Comparison of ENCODE assay signal across 11 mouse cellular contexts in genomic region chr3:89857353-89857752, GRCm38 (mm10). TPM values are rescaled to one million over a fixed set of nuclear protein-coding genes. Genes with fewer than 3 reads are reported as not detected.
DNase-seq lines count a peak whose midpoint lies in the region; ATAC-seq and TF ChIP-seq lines count a peak whose summit lies in the region.
"Had no signal": no experiment of that assay in that cellular context is flagged by ENCODE, and none has a peak within 500 bp of the region (broad histone marks: within the 10 kb centered on the region; RNA-seq: fewer than 3 reads in every experiment).

No protein-coding gene starts in this region.

- intact Hi-C loops in heart, adult 2 months (cut with DNase I): loop anchor here (5.0 kb wide), 2 partner anchors 345 to 540 kb away; no protein-coding TSS in a partner anchor
- intact Hi-C loops in heart, postnatal 36 days (cut with DNase I): loop anchor here (5.0 to 10.0 kb wide), 2 partner anchors 145 to 343 kb away; no protein-coding TSS in a partner anchor

- H3K27ac ChIP-seq in heart, adult 2 months: no peak overlapping the region
- H3K27ac ChIP-seq in neural tube, embryonic 11.5 days (ENCODE audit: low read depth, low read length): no peak overlapping the region
- no peak overlapping the region for H3K27ac ChIP-seq in neural tube, embryonic 15.5 days (replicated peaks)
- H3K27ac ChIP-seq in bone marrow macrophage, adult 2 months (ENCODE audit: insufficient read depth, low read depth, low read length): no peak overlapping the region
- H3K27ac ChIP-seq: forebrain, embryonic 12.5 days; liver, embryonic 15.5 days had no signal

- no peak for ATAC-seq in neural tube, embryonic 11.5 days (ENCODE audit: insufficient read depth, low FRiP score, low TSS enrichment)
- ATAC-seq in neural tube, embryonic 15.5 days (ENCODE audit: low FRiP score): no peak

- H3K9ac ChIP-seq in heart, adult 2 months (ENCODE audit: low read depth, low read length): no peak overlapping the region
- H3K9ac ChIP-seq in neural tube, embryonic 11.5 days (ENCODE audit: low read length): no peak overlapping the region
- no peak overlapping the region for H3K9ac ChIP-seq in neural tube, embryonic 15.5 days (replicated peaks)
- H3K9ac ChIP-seq: forebrain, embryonic 12.5 days; heart, embryonic 12.5 days; liver, embryonic 15.5 days had no signal

- no peak overlapping the region for H3K4me2 ChIP-seq in neural tube, embryonic 11.5 days (ENCODE audit: low read depth)
- H3K4me2 ChIP-seq in neural tube, embryonic 15.5 days: no peak overlapping the region
- H3K4me2 ChIP-seq: forebrain, embryonic 12.5 days; heart, embryonic 12.5 days; liver, embryonic 15.5 days had no signal

- peak; percentile 66 for TF ChIP-seq CTCF in heart, adult 2 months (IDR thresholded peaks at IDR 0.05)
- TF ChIP-seq CTCF in bone marrow macrophage, adult 2 months (IDR thresholded peaks at IDR 0.05; ENCODE audit: low read depth, low read length): peak; percentile 68

- no peak for TF ChIP-seq EP300 in heart, adult 2 months (IDR thresholded peaks at IDR 0.05; ENCODE audit: insufficient read depth, low read depth, low read length)

- H3K79me2 ChIP-seq in heart, adult 2 months (replicated peaks; ENCODE audit: control insufficient read depth, insufficient read depth, low read length): no peaks in the 10 kb centered on the region

- no peak for DNase-seq in heart, adult 2 months
- no peak for DNase-seq in heart, postnatal 36 days
- peak; percentile 19 for DNase-seq in neural tube, embryonic 11.5 days (ENCODE audit: low spot score)
- DNase-seq in splenic B cell, adult 2 months (ENCODE audit: low read depth, low spot score): peak; percentile 55
- DNase-seq in layer of hippocampus, postnatal 14 days (ENCODE audit: low spot score in 2 of 2): no peak
- no peak for DNase-seq in spleen, adult 18-20 months

- peaks cover 24% of the 10 kb centered on the region for H3K4me1 ChIP-seq in heart, adult 2 months (ENCODE audit: control insufficient read depth, insufficient read depth, low read length)
- H3K4me1 ChIP-seq in neural tube, embryonic 11.5 days (ENCODE audit: control insufficient read depth, insufficient read depth, low read length): peaks cover 4% of the 10 kb centered on the region; the same call in 1 of the 2 replicates
- H3K4me1 ChIP-seq in neural tube, embryonic 15.5 days: peaks cover 6% of the 10 kb centered on the region; the same call in 1 of the 2 replicates
- H3K4me1 ChIP-seq in bone marrow macrophage, adult 2 months (ENCODE audit: control insufficient read depth, insufficient read depth, low read length): peaks cover 40% of the 10 kb centered on the region

- no peaks in the 10 kb centered on the region for H3K27me3 ChIP-seq in heart, adult 2 months (ENCODE audit: control insufficient read depth, insufficient read depth, low read length)
- no peaks in the 10 kb centered on the region for H3K27me3 ChIP-seq in neural tube, embryonic 11.5 days (ENCODE audit: control insufficient read depth, insufficient read depth, low read length)
- 0 out of 2 replicates have a peak, but pooled peaks cover 3% of the 10 kb centered on the region for H3K27me3 ChIP-seq in neural tube, embryonic 15.5 days (replicated peaks)
- H3K27me3 ChIP-seq in splenic B cell, adult 2 months (ENCODE audit: control insufficient read depth, insufficient read depth, low read length, poor library complexity, severe bottlenecking): no peaks in the 10 kb centered on the region
- H3K27me3 ChIP-seq: forebrain, embryonic 12.5 days; heart, embryonic 12.5 days had no signal

- H3K4me3 ChIP-seq in heart, adult 2 months: no peak overlapping the region
- no peak overlapping the region for H3K4me3 ChIP-seq in neural tube, embryonic 11.5 days (ENCODE audit: low read depth, low read length)
- no peak overlapping the region for H3K4me3 ChIP-seq in neural tube, embryonic 15.5 days (replicated peaks)
- H3K4me3 ChIP-seq in bone marrow macrophage, adult 2 months (ENCODE audit: insufficient read depth, low read length): no peak overlapping the region
- H3K4me3 ChIP-seq: forebrain, embryonic 12.5 days; heart, embryonic 12.5 days; liver, embryonic 15.5 days had no signal

- 91% methylated on average over 3 of the region's 3 CpGs for WGBS in heart, adult 2 months
- 79% methylated on average over 3 of the region's 3 CpGs for WGBS in neural tube, embryonic 11.5 days
- 94% methylated on average over 3 of the region's 3 CpGs for WGBS in neural tube, embryonic 15.5 days

- no peaks in the 10 kb centered on the region for H3K9me3 ChIP-seq in neural tube, embryonic 11.5 days (ENCODE audit: control insufficient read depth, low read length)
- H3K9me3 ChIP-seq in neural tube, embryonic 15.5 days (replicated peaks): no peaks in the 10 kb centered on the region
- H3K9me3 ChIP-seq: liver, embryonic 15.5 days had no signal

- no peak for TF ChIP-seq POLR2A in heart, adult 2 months (IDR thresholded peaks at IDR 0.05; ENCODE audit: insufficient read depth, low read depth, low read length)
- no peak for TF ChIP-seq POLR2A in bone marrow macrophage, adult 2 months (IDR thresholded peaks at IDR 0.05; ENCODE audit: borderline replicate concordance, low read depth, low read length)

- H3K36me3 ChIP-seq in heart, adult 2 months (ENCODE audit: control insufficient read depth, insufficient read depth, low read length): peaks cover 22% of the 10 kb centered on the region
- H3K36me3 ChIP-seq in neural tube, embryonic 11.5 days (ENCODE audit: control insufficient read depth, insufficient read depth, low read length): no peaks in the 10 kb centered on the region
- no peaks in the 10 kb centered on the region for H3K36me3 ChIP-seq in neural tube, embryonic 15.5 days
- no peaks in the 10 kb centered on the region for H3K36me3 ChIP-seq in splenic B cell, adult 2 months (ENCODE audit: control insufficient read depth, insufficient read depth, low read length, poor library complexity, severe bottlenecking)
- H3K36me3 ChIP-seq: forebrain, embryonic 12.5 days; liver, embryonic 15.5 days had no signal

RNA-seq across cellular contexts. Expression of gene She, which starts 26.2 kb away (rescaled TPM):
- 10 to 100 TPM; 12.3 to 13.3 TPM for total RNA-seq in heart, adult 2 months (2021)
- polyA plus RNA-seq in heart, adult 2 months (2012; rRNA removed): 3.4 and 7.7 TPM in 2 replicates
- total RNA-seq in heart, postnatal 36 days (2021): 10 to 100 TPM; 13.2 to 15.0 TPM
- polyA plus RNA-seq in neural tube, embryonic 11.5 days (2014; fragmentation: Nextera tagmentation; extraction: Ambion mirVana): 2.5 and 3.4 TPM in 2 replicates
- 1.4 and 2.0 TPM in 2 replicates for polyA plus RNA-seq in neural tube, embryonic 15.5 days (2015; fragmentation: Nextera tagmentation; extraction: Ambion mirVana)
- not detected in 2 replicates for polyA plus RNA-seq in bone marrow macrophage, adult 2 months (2012; ENCODE audit: insufficient read depth, insufficient read length, missing spikeins)
- 1 to 10 TPM; 3.4 to 3.5 TPM for total RNA-seq in layer of hippocampus, postnatal 14 days (2021)

RNA-seq across cellular contexts. Expression of gene Il6ra, which starts 55.6 kb away (rescaled TPM):
- 1 to 10 TPM; 4.3 to 4.8 TPM for total RNA-seq in heart, adult 2 months (2021)
- polyA plus RNA-seq in heart, adult 2 months (2012; rRNA removed): 2.5 and 2.8 TPM in 2 replicates
- total RNA-seq in heart, postnatal 36 days (2021): 1 to 10 TPM; 4.3 to 7.5 TPM
- polyA plus RNA-seq in neural tube, embryonic 11.5 days (2014; fragmentation: Nextera tagmentation; extraction: Ambion mirVana): 0.08 and 0.34 TPM in 2 replicates
- polyA plus RNA-seq in neural tube, embryonic 15.5 days (2015; fragmentation: Nextera tagmentation; extraction: Ambion mirVana): 1.2 and 1.5 TPM in 2 replicates
- 75.7 and 82.0 TPM in 2 replicates for polyA plus RNA-seq in bone marrow macrophage, adult 2 months (2012; ENCODE audit: insufficient read depth, insufficient read length, missing spikeins)
- total RNA-seq in layer of hippocampus, postnatal 14 days (2021): 1 to 10 TPM; 5.0 to 6.1 TPM

Comparison
In these comparisons a context has a peak if more than half of its experiments do, and no peak if none do; other contexts are left out.
1. DNase-seq: peak in neural tube, embryonic 11.5 days (single experiment) and splenic B cell, adult 2 months (single experiment); none in heart, adult 2 months (0 of 2), heart, postnatal 36 days (0 of 2), layer of hippocampus, postnatal 14 days (0 of 2) and spleen, adult 18-20 months (0 of 2).
2. RNA of gene Il6ra, which starts 55.6 kb away (polyA plus RNA-seq): 75.7 to 82.0 TPM in bone marrow macrophage, adult 2 months; 2.5 to 2.8 TPM in heart, adult 2 months, 1.2 to 1.5 TPM in neural tube, embryonic 15.5 days and 0.08 to 0.34 TPM in neural tube, embryonic 11.5 days; every median in the first group is over 10 times any median in the second.